Mouse (Mus musculus) stomach, postnatal 0 days (tissue): ENCODE measurements around the gene Cnst. TPM values are rescaled to one million over a fixed set of nuclear protein-coding genes. Genes with fewer than 3 reads are reported as not detected.

Experiments
- ATAC-seq: fragments of 200-750 bp; cut with Nextera tagmentation; 2 replicates; pipeline ENCODE4 v1.8.0; 2017; ENCODE audit not compliant: low FRiP score, low TSS enrichment
- DNase-seq: peaks from one replicate; pipeline ENCODE4 v3.0.0-alpha.2; 2016; ENCODE audit warnings: low spot score
- H3K27ac ChIP-seq: fragments of 300-500 bp; sonication (generic); replicated peaks from 2 replicates; pipeline ENCODE4 v1.5.1; 2014; ENCODE audit warnings: mild to moderate bottlenecking, control low read depth
- H3K27me3 ChIP-seq: fragments of 300-500 bp; sonication (generic); 2 replicates; pipeline ENCODE4 v1.6.1; 2014; ENCODE audit warnings: low read length; ENCODE audit not compliant: control insufficient read depth, insufficient read depth
- H3K36me3 ChIP-seq: fragments of 300-500 bp; sonication (generic); 2 replicates; pipeline ENCODE4 v1.6.1; 2014; ENCODE audit warnings: low read length, mixed read lengths; ENCODE audit not compliant: control insufficient read depth, insufficient read depth
- H3K4me1 ChIP-seq: fragments of 300-500 bp; sonication (generic); replicated peaks from 2 replicates; pipeline ENCODE4 v1.6.1; 2014; ENCODE audit warnings: antibody characterized with exemption; ENCODE audit not compliant: control insufficient read depth, insufficient read depth
- H3K4me2 ChIP-seq: fragments of 300-500 bp; sonication (generic); replicated peaks from 2 replicates; pipeline ENCODE4 v1.6.1; 2014; ENCODE audit warnings: low read depth, mild to moderate bottlenecking, control low read depth, moderate library complexity
- H3K4me3 ChIP-seq: fragments of 300-500 bp; sonication (generic); 2 replicates; pipeline ENCODE4 v1.5.1; 2014; ENCODE audit warnings: low read depth, low read length, control low read depth
- H3K9ac ChIP-seq: fragments of 300-500 bp; sonication (generic); 2 replicates; pipeline ENCODE4 v1.6.1; 2014; ENCODE audit warnings: mild to moderate bottlenecking, low read length, control low read depth, mixed read lengths
- H3K9me3 ChIP-seq: fragments of 300-500 bp; sonication (generic); 2 replicates; pipeline ENCODE4 v1.6.1; 2016; ENCODE audit warnings: low read length; ENCODE audit not compliant: control insufficient read depth
- CTCF ChIP-seq: IDR thresholded peaks from 2 replicates; pipeline ENCODE4 v1.5.1; 2016; ENCODE audit warnings: antibody characterized with exemption, low read depth, mild to moderate bottlenecking, moderate library complexity
- EP300 ChIP-seq: optimal IDR thresholded peaks from 2 replicates; pipeline ENCODE3; 2016; ENCODE audit warnings: antibody characterized with exemption
- WGBS: fragments of 180-500 bp; shearing (Covaris S2); extraction: QIAGEN DNeasy Blood & Tissue Kit; methylation state at CpG from one replicate; pipeline ENCODE4 v1.1.7; 2014; 5-methylcytosine and 5-hydroxymethylcytosine counted together
- polyA plus RNA-seq: library from polyadenylated mRNA; unstranded; fragments of >200 nt; fragmentation: Nextera tagmentation; extraction: Ambion mirVana; gene quantifications from 2 replicates; pipeline ENCODE4 v1.2.1, GENCODE M21; 2015

Cnst gene
- polyA plus RNA-seq, 1 experiment from 2014 or later = 8.8 TPM

GRCm38 (mm10) chr1:179606004-179606723 lies 60.0 kb downstream of the Cnst start:
- no peaks in the 10 kb centered on the region for H3K27me3 ChIP-seq
- H3K36me3 ChIP-seq = no peaks in the 10 kb centered on the region
- ATAC-seq = peak; percentile 60; the same call in 1 of the 2 replicates
- H3K9ac ChIP-seq = no peak overlapping the region
- no peak overlapping the region for H3K4me2 ChIP-seq
- DNase-seq = no peak
- no peaks in the 10 kb centered on the region for H3K9me3 ChIP-seq
- WGBS = 75% methylated on average over 9 of the region's 9 CpGs
- no peaks in the 10 kb centered on the region for H3K4me1 ChIP-seq
- peak overlapping the region; percentile 58; the same call in 1 of the 2 replicates for H3K27ac ChIP-seq
- H3K4me3 ChIP-seq = no peak overlapping the region
- TF ChIP-seq CTCF (peak; percentile 18), EP300 (no peak)

GRCm38 (mm10) chr1:179608521-179608920 lies 62.4 kb downstream of the Cnst start:
- DNase-seq (no peak), ATAC-seq (no peak)
- Histone ChIP-seq H3K4me2 (no peak overlapping the region), H3K27ac (no peak overlapping the region), H3K27me3 (no peaks in the 10 kb centered on the region), H3K9me3 (no peaks in the 10 kb centered on the region), H3K36me3 (no peaks in the 10 kb centered on the region), H3K4me3 (no peak overlapping the region), H3K9ac (no peak overlapping the region), H3K4me1 (no peaks in the 10 kb centered on the region)
- 90% methylated on average over 8 of the region's 8 CpGs for WGBS
- TF ChIP-seq CTCF = no peak

GRCm38 (mm10) chr1:179609724-179610505 lies 63.7 kb downstream of the Cnst start:
- Histone ChIP-seq H3K27ac (no peak overlapping the region), H3K4me2 (no peak overlapping the region), H3K4me3 (no peak overlapping the region), H3K36me3 (no peaks in the 10 kb centered on the region), H3K4me1 (no peaks in the 10 kb centered on the region), H3K9me3 (no peaks in the 10 kb centered on the region), H3K27me3 (no peaks in the 10 kb centered on the region), H3K9ac (no peak overlapping the region)
- ATAC-seq (no peak), DNase-seq (no peak)
- TF ChIP-seq EP300 (no peak), CTCF (no peak)
- 64% methylated on average over 26 of the region's 26 CpGs for WGBS

GRCm38 (mm10) chr1:179611182-179611581 lies 65.0 kb downstream of the Cnst start:
- H3K9ac ChIP-seq = no peak overlapping the region
- DNase-seq = no peak
- no peak overlapping the region for H3K4me3 ChIP-seq
- no peak overlapping the region for H3K4me2 ChIP-seq
- no peaks in the 10 kb centered on the region for H3K9me3 ChIP-seq
- no peak overlapping the region for H3K27ac ChIP-seq
- ATAC-seq = no peak
- 58% methylated on average over 5 of the region's 5 CpGs for WGBS
- TF ChIP-seq EP300 (no peak), CTCF (no peak)
- H3K36me3 ChIP-seq = no peaks in the 10 kb centered on the region
- no peaks in the 10 kb centered on the region for H3K27me3 ChIP-seq
- H3K4me1 ChIP-seq = no peaks in the 10 kb centered on the region

GRCm38 (mm10) chr1:179612418-179612817 lies 66.2 kb downstream of the Cnst start:
- no peaks in the 10 kb centered on the region for H3K36me3 ChIP-seq
- ATAC-seq (no peak), DNase-seq (no peak)
- no peaks in the 10 kb centered on the region for H3K4me1 ChIP-seq
- no peak overlapping the region for H3K4me2 ChIP-seq
- no peak overlapping the region for H3K27ac ChIP-seq
- WGBS = 91% methylated on average over 6 of the region's 6 CpGs
- H3K9me3 ChIP-seq = no peaks in the 10 kb centered on the region
- TF ChIP-seq EP300 = no peak
- no peak for TF ChIP-seq CTCF
- no peak overlapping the region for H3K4me3 ChIP-seq
- H3K27me3 ChIP-seq = no peaks in the 10 kb centered on the region
- no peak overlapping the region for H3K9ac ChIP-seq

- DNase-seq = no peak
These were observed 66.9 kb downstream of the Cnst start for GRCm38 (mm10) chr1:179612986-179613505.

More at GRCm38 (mm10) chr1:179612986-179613505, 66.9 kb downstream of the Cnst start:
- no peak for TF ChIP-seq EP300
- TF ChIP-seq CTCF = no peak
- no peaks in the 10 kb centered on the region for H3K4me1 ChIP-seq
- H3K27ac ChIP-seq = no peak overlapping the region
- H3K4me2 ChIP-seq = no peak overlapping the region
- H3K9me3 ChIP-seq = no peaks in the 10 kb centered on the region
- H3K9ac ChIP-seq = no peak overlapping the region
- no peak overlapping the region for H3K4me3 ChIP-seq
- 69% methylated on average over 9 of the region's 9 CpGs for WGBS
- H3K27me3 ChIP-seq = no peaks in the 10 kb centered on the region
- H3K36me3 ChIP-seq = no peaks in the 10 kb centered on the region; the same call in 1 of the 2 replicates
- ATAC-seq = no peak
